Mouse (Mus musculus) skeletal muscle tissue, adult 2 months (tissue): Measurements from ENCODE around the gene Extl1.

Source experiments
- DNase-seq: peaks from one replicate; pipeline ENCODE4 v3.0.0-alpha.2; 2012; ENCODE audit warnings: low read depth, low spot score

The Extl1 gene

GRCm38 (mm10) chr4:134391636-134392035 lies 8.0 kb upstream of the Extl1 start:
- no peak for DNase-seq

DNA sequence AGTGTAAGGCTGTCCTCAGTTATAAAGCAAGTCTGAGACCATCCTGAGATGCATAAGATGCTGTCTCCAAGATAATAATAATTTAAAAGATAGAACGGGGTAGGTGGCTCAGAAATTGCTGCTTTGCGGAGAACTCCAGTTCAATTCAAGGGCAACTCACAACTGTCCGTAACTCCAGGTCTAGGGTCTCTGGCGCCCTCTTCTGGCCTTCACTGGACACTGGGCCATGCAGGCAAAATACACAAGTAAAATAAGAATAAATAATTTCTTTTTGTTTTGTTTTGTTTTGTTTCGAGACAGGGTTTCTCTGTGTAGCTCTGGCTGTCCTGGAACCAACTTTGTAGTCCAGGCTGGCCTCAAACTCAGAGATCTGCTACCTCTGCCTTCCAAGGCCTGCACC lies 4.7 kb upstream of the Extl1 start:
- DNase-seq = peak; percentile 45

- no peak for DNase-seq
Observed at GRCm38 (mm10) chr4:134387268-134387667, 3.6 kb upstream of the Extl1 start.

DNA sequence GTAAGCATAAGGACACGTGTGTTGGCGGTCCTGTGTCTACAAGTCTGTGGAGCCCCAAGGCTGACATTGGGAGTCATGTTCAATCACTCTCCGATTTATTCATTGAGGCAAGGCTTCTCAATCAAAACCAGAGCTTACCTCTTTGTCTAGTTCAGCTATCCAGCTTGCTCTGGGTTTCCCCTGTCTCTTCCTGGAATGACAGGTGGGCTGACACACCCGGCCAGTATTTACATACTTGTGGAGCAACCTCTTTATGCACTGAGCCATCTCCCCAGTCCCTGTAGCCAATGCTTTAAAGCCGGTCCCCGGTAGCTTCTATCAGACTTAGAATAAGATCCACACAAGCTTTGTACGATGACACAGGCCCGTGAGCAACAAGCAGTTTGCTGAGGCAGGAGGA lies 4.1 kb downstream of the Extl1 start:
- no peak for DNase-seq

- no peak for DNase-seq
Observed at GRCm38 (mm10) chr4:134378089-134378615, 5.5 kb downstream of the Extl1 start.

GRCm38 (mm10) chr4:134374306-134374705 lies 9.3 kb downstream of the Extl1 start:
- DNase-seq = no peak

- DNase-seq = no peak
Observed at GRCm38 (mm10) chr4:134373295-134373694, 10.4 kb downstream of the Extl1 start.

GRCm38 (mm10) chr4:134372294-134372747 lies 11.3 kb downstream of the Extl1 start:
- DNase-seq = peak; percentile 77

- no peak for DNase-seq
Observed at GRCm38 (mm10) chr4:134371316-134371855, 12.3 kb downstream of the Extl1 start.

GRCm38 (mm10) chr4:134370649-134371221 lies 12.9 kb downstream of the Extl1 start:
- no peak for DNase-seq

DNA sequence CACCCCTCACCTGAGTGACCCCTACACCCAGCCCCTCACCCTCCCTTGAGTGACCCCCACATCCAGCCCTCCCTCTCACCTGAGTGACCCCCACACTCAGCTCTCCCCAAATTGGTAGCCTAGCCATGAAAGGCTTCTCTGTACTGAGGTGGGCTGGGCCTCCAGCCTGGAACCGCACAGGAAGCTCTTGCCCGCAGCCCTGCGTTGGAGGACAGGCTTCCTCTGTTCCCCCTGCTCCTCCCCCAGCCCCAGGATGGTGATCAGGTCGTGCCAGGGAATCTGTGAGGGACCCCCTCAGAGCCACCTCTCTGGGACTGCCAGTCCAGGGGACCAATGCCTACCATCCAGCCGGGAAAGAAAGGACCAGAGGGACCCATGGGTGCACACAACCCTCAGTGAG lies 18.4 kb downstream of the Extl1 start:
- DNase-seq = no peak

GRCm38 (mm10) chr4:134362586-134362985 lies 21.1 kb downstream of the Extl1 start:
- DNase-seq = no peak

DNA sequence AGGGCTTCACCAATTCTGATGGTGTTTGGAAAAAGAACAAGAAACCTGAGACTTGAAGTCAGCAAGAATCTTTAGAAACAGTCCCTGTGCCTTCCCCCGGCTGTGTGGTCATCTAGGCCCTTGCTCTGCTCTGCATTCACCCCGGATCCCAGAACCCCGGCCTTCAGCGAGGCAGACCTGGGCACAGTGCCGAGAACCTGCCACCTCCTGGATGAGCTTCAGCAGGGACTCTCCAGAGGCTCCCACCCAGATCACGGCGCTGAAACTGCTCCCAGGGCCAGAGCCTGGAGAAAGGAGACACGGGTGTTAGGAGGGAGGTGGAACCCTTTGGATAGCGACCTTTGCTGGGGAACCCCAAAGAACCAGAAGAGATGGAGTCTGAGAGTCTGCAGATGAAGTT lies 21.5 kb downstream of the Extl1 start:
- no peak for DNase-seq

- no peak for DNase-seq
Observed at GRCm38 (mm10) chr4:134361215-134361614, 22.4 kb downstream of the Extl1 start.

DNA sequence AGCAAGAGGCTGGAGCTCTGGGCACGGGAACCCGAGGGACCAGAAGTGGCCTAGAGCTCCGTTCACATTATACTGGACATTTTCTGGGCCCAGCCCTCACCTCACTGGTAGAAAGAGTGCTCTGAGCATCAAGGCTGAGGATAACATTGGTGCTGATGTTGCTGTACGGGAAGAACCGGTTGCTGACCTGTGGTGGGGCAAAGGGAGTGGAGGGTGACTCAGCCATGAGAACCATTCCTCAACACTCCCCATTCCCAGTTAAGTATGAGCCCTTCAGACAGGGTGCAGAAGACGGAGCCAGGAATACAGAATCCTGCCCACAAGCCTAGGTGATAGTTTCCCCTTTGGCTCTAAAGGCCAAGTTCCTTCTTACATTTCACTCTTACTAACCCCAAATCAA lies 24.0 kb downstream of the Extl1 start:
- DNase-seq = no peak

DNA sequence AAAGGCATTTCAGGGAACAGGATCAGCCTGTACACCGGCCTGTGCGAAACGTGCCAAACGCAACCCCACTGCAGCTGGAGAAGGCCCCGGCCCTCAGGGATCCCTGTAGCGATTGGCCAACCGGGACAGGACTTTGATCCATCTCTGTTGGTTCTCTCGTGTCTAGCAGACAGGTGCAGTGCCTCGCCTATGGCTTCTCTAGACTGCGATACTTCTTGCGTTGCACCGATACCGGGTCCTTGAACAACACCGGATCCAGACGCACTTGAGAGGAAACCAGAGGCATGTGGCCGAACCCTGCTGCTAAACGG lies 26.2 kb downstream of the Extl1 start:
- no peak for DNase-seq

- peak; percentile 74 for DNase-seq
Observed at GRCm38 (mm10) chr4:134356591-134357460, 26.8 kb downstream of the Extl1 start.

GRCm38 (mm10) chr4:134355841-134356452 lies 27.7 kb downstream of the Extl1 start:
- DNase-seq = peak; percentile 94

DNA sequence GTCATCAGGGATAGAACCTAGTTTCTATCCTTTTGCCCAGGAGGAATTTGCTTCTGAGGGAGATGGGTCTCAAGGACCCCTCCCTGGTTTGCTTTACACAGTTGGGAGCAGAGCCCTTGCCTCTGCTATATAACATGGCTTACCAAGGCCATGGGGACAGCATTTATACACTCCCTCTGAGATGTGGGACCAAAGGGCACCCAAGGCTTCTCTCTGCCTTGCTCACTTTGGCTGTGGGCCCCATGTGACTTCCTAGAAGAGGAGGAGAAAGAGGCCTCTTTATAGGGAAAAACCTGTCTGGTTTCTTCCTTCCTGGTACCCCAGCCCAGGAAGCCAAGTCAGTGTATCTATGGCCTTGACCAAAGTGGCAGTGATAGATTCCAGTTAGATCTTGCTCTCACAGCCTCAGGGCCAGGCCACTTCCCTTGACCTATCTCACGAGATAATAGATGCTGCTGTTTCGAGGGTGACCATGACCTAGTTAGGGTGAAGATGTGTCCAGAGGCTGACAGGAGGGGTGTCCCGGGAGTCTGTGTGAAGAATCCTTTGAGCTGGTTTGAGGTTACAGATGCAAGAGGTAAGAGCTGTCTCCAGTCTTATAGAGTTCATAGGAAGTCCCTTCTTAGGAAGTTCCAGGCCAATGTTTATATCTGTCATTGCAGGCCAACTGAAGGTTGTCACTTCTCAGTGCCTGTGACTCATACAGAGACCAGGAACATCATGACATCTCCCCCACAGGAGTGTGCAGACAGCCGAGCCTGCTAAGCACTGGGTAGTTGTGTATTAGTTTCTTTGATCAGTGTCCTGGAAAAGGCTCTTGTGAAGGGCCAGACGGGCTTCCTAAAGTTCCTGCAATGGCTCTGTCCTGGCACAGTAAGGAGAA lies 29.9 kb downstream of the Extl1 start:
- DNase-seq = no peak

GRCm38 (mm10) chr4:134352929-134353328 lies 30.7 kb downstream of the Extl1 start:
- no peak for DNase-seq

- DNase-seq = peak; percentile 60
Observed at GRCm38 (mm10) chr4:134352261-134352707, 31.4 kb downstream of the Extl1 start.
